Mouse (Mus musculus) right cerebral cortex, postnatal 4 days (tissue): ENCODE data around the gene Mrpl14.

Experiments used
- DNase-seq: peaks from one replicate; pipeline ENCODE4 v3.0.0-alpha.2; 2022

The Mrpl14 gene

GRCm38 (mm10) chr17:45689120-45689519 lies 3.0 kb downstream of the Mrpl14 start:
- no peak for DNase-seq

GRCm38 (mm10) chr17:45690044-45690443 lies 3.9 kb downstream of the Mrpl14 start:
- DNase-seq, result no peak

- DNase-seq, result no peak
Observed at GRCm38 (mm10) chr17:45692159-45692558, 6.0 kb downstream of the Mrpl14 start.

- DNase-seq, result no peak
Observed at GRCm38 (mm10) chr17:45693812-45694565, 7.9 kb downstream of the Mrpl14 start.

GRCm38 (mm10) chr17:45695227-45696120 lies 9.4 kb downstream of the Mrpl14 start:
- no peak for DNase-seq

GRCm38 (mm10) chr17:45696981-45697380 lies 10.9 kb downstream of the Mrpl14 start:
- DNase-seq, result no peak

- no peak for DNase-seq
Observed at GRCm38 (mm10) chr17:45698368-45698767, 12.2 kb downstream of the Mrpl14 start.

- no peak for DNase-seq
Observed at GRCm38 (mm10) chr17:45699039-45699740, 13.1 kb downstream of the Mrpl14 start.

GRCm38 (mm10) chr17:45700496-45701235 lies 14.5 kb downstream of the Mrpl14 start:
- DNase-seq, result no peak

- no peak for DNase-seq
Observed at GRCm38 (mm10) chr17:45701236-45701591, 15.1 kb downstream of the Mrpl14 start.

GRCm38 (mm10) chr17:45702254-45702653 lies 16.1 kb downstream of the Mrpl14 start:
- DNase-seq, result no peak

GRCm38 (mm10) chr17:45703187-45703586 lies 17.1 kb downstream of the Mrpl14 start:
- no peak for DNase-seq

GRCm38 (mm10) chr17:45706796-45707195 lies 20.7 kb downstream of the Mrpl14 start:
- DNase-seq, result no peak

- DNase-seq, result no peak
Observed at GRCm38 (mm10) chr17:45707376-45707775, 21.3 kb downstream of the Mrpl14 start.

GRCm38 (mm10) chr17:45708179-45708578 lies 22.1 kb downstream of the Mrpl14 start:
- no peak for DNase-seq

GRCm38 (mm10) chr17:45709829-45710228 lies 23.7 kb downstream of the Mrpl14 start:
- DNase-seq, result no peak

- DNase-seq, result no peak
Observed at GRCm38 (mm10) chr17:45710407-45710806, 24.3 kb downstream of the Mrpl14 start.

GRCm38 (mm10) chr17:45711525-45711924 lies 25.4 kb downstream of the Mrpl14 start:
- DNase-seq, result no peak

- peak; percentile 68 for DNase-seq
Observed at GRCm38 (mm10) chr17:45718323-45718722, 32.2 kb downstream of the Mrpl14 start.

- peak; percentile 94 for DNase-seq
Observed at GRCm38 (mm10) chr17:45723732-45724573, 37.8 kb downstream of the Mrpl14 start.

GRCm38 (mm10) chr17:45724574-45724921 lies 38.4 kb downstream of the Mrpl14 start:
- no peak for DNase-seq

- DNase-seq, result no peak
Observed at GRCm38 (mm10) chr17:45726249-45726648, 40.1 kb downstream of the Mrpl14 start.
